Mouse (Mus musculus): ENCODE measurements at regions not wholly inside any gene's neighbourhood (a gene's known extent, or its start where the extent isn't known, plus 50 kb on each side); places are given as distances from the start of the nearest gene placed in this dataset.
"Not testable (repeated sequence)": the region's sequence is repeated elsewhere in the genome, so short reads cannot be mapped to it uniquely, and the experiment has no call there.

GRCm38 (mm10) chr4:9724801-9725200 is 1149.5 kb upstream of the 2610301B20Rik start:
- not testable (repeated sequence) for DNase-seq

- DNase-seq = no peak
These were observed 1136.6 kb upstream of the 2610301B20Rik start for GRCm38 (mm10) chr4:9737691-9738090.

- DNase-seq = no peak
These were observed 1126.8 kb upstream of the 2610301B20Rik start for GRCm38 (mm10) chr4:9747411-9747938.

- no peak for DNase-seq
These were observed 1126.2 kb upstream of the 2610301B20Rik start for GRCm38 (mm10) chr4:9748110-9748509.

- DNase-seq = no peak
These were observed 1124.4 kb upstream of the 2610301B20Rik start for GRCm38 (mm10) chr4:9749877-9750276.

- DNase-seq = no peak
These were observed 1123.9 kb upstream of the 2610301B20Rik start for GRCm38 (mm10) chr4:9750404-9750803.

- DNase-seq = no peak
These were observed 1111.0 kb upstream of the 2610301B20Rik start for GRCm38 (mm10) chr4:9763321-9763720.

GRCm38 (mm10) chr4:9769633-9770205 is 1104.6 kb upstream of the 2610301B20Rik start:
- no peak for DNase-seq

- DNase-seq = peak; percentile 20
These were observed 1103.8 kb upstream of the 2610301B20Rik start for GRCm38 (mm10) chr4:9770372-9771102.

GRCm38 (mm10) chr4:9771103-9771474 is 1103.2 kb upstream of the 2610301B20Rik start:
- no peak for DNase-seq

- no peak for DNase-seq
These were observed 1095.9 kb upstream of the 2610301B20Rik start for GRCm38 (mm10) chr4:9778391-9778790.

- no peak for DNase-seq
These were observed 1094.7 kb upstream of the 2610301B20Rik start for GRCm38 (mm10) chr4:9779594-9779993.

- DNase-seq = peak; percentile 51
These were observed 1094.1 kb upstream of the 2610301B20Rik start for GRCm38 (mm10) chr4:9780179-9780578.

GRCm38 (mm10) chr4:9781318-9781717 is 1093.0 kb upstream of the 2610301B20Rik start:
- no peak for DNase-seq

GRCm38 (mm10) chr4:9787795-9788365 is 1086.4 kb upstream of the 2610301B20Rik start:
- DNase-seq = no peak

- DNase-seq = no peak
These were observed 1083.8 kb upstream of the 2610301B20Rik start for GRCm38 (mm10) chr4:9790478-9790877.

All from right cerebral cortex, postnatal 25 days (tissue).